Mouse (Mus musculus): ENCODE measurements around the gene Arl15.
"Not testable (repeated sequence)": the region's sequence is repeated elsewhere in the genome, so short reads cannot be mapped to it uniquely, and the experiment has no call there.

Gene Arl15

GRCm38 (mm10) chr13:113794039-113794704 lies at the start of gene Arl15:
Gene Arl15 (plus strand): TSS chr13:113794505.
- peak; percentile 98 for DNase-seq (ENCODE audit: extremely low spot score, low spot score)

- DNase-seq (ENCODE audit: extremely low spot score, low spot score) = no peak
Observed at GRCm38 (mm10) chr13:113745301-113745700, 49.0 kb upstream of the Arl15 start.

GRCm38 (mm10) chr13:113750766-113751165 lies 43.5 kb upstream of the Arl15 start:
- DNase-seq (ENCODE audit: extremely low spot score, low spot score) = no peak

GRCm38 (mm10) chr13:113754731-113755689 lies 39.3 kb upstream of the Arl15 start:
- DNase-seq (ENCODE audit: extremely low spot score, low spot score) = no peak

GRCm38 (mm10) chr13:113755779-113756178 lies 38.5 kb upstream of the Arl15 start:
- DNase-seq (ENCODE audit: extremely low spot score, low spot score) = no peak

GRCm38 (mm10) chr13:113761717-113762116 lies 32.6 kb upstream of the Arl15 start:
- no peak for DNase-seq (ENCODE audit: extremely low spot score, low spot score)

- DNase-seq (ENCODE audit: extremely low spot score, low spot score) = no peak
Observed at GRCm38 (mm10) chr13:113762766-113763516, 31.4 kb upstream of the Arl15 start.

- DNase-seq (ENCODE audit: extremely low spot score, low spot score) = no peak
Observed at GRCm38 (mm10) chr13:113765411-113765810, 28.9 kb upstream of the Arl15 start.

GRCm38 (mm10) chr13:113769829-113770228 lies 24.5 kb upstream of the Arl15 start:
- no peak for DNase-seq (ENCODE audit: extremely low spot score, low spot score)

GRCm38 (mm10) chr13:113770340-113770739 lies 24.0 kb upstream of the Arl15 start:
- no peak for DNase-seq (ENCODE audit: extremely low spot score, low spot score)

GRCm38 (mm10) chr13:113771340-113771739 lies 23.0 kb upstream of the Arl15 start:
- DNase-seq (ENCODE audit: extremely low spot score, low spot score) = no peak

- DNase-seq (ENCODE audit: extremely low spot score, low spot score) = no peak
Observed at GRCm38 (mm10) chr13:113774799-113775198, 19.5 kb upstream of the Arl15 start.

- no peak for DNase-seq (ENCODE audit: extremely low spot score, low spot score)
Observed at GRCm38 (mm10) chr13:113775244-113776140, 18.8 kb upstream of the Arl15 start.

GRCm38 (mm10) chr13:113785803-113786202 lies 8.5 kb upstream of the Arl15 start:
- DNase-seq (ENCODE audit: extremely low spot score, low spot score) = no peak

- DNase-seq (ENCODE audit: extremely low spot score, low spot score) = no peak
Observed at GRCm38 (mm10) chr13:113787136-113787535, 7.2 kb upstream of the Arl15 start.

GRCm38 (mm10) chr13:113790016-113790415 lies 4.3 kb upstream of the Arl15 start:
- not testable (repeated sequence) for DNase-seq (ENCODE audit: extremely low spot score, low spot score)

- DNase-seq (ENCODE audit: extremely low spot score, low spot score) = no peak
Observed at GRCm38 (mm10) chr13:113793637-113794036, 668 bp upstream of the Arl15 start.

- DNase-seq (ENCODE audit: extremely low spot score, low spot score) = peak; percentile 74
Observed at GRCm38 (mm10) chr13:113794705-113795655, 675 bp downstream of the Arl15 start.

GRCm38 (mm10) chr13:113797378-113797777 lies 3.1 kb downstream of the Arl15 start:
- DNase-seq (ENCODE audit: extremely low spot score, low spot score) = no peak
